Mouse (Mus musculus): ENCODE results near the gene Foxn3. TPM values are rescaled to one million over a fixed set of nuclear protein-coding genes. Genes with fewer than 3 reads are reported as not detected.
A peak's percentile ranks its signal among the peaks of the same experiment; 100 is the strongest.

Gene Foxn3
- total and polyA plus RNA-seq, 3 experiments: 9.7 to 26.8 (median 11.0) TPM

- Histone ChIP-seq H3K36me3 (replicated peaks in 1 of 2; ENCODE audit: control insufficient read depth in 1 of 2, insufficient read depth in 1 of 2, low read length in 1 of 2) (peaks cover 7 to 65% of the 10 kb centered on the region in 2 experiments), H3K4me2 (ENCODE audit: insufficient read depth, low read depth, poor library complexity, severe bottlenecking) (no peak overlapping the region), H3K4me1 (ENCODE audit: control insufficient read depth in 1 of 2, insufficient read depth in 2 of 2) (peaks cover 20 to 57% of the 10 kb centered on the region in 2 experiments), H3K9me3 (replicated peaks; ENCODE audit: low read length) (no peaks in the 10 kb centered on the region), H3K27me3 (replicated peaks) (no peaks in the 10 kb centered on the region), H3K9ac (ENCODE audit: insufficient read depth, low read depth) (no peak overlapping the region), H3K4me3 (replicated peaks in 1 of 3; ENCODE audit: low read depth in 2 of 3, low read length in 2 of 3, poor library complexity in 1 of 3) (no peak overlapping the region), H3K79me2 (replicated peaks; ENCODE audit: control insufficient read depth, extremely low read depth, insufficient read depth, poor library complexity, severe bottlenecking) (no peaks in the 10 kb centered on the region), H3K27ac (ENCODE audit: insufficient read depth, low read depth) (no peak overlapping the region; the same call in 1 of the 2 replicates)
- dilution Hi-C loops (cut with MboI; ENCODE audit: extremely low pct_ligation_motif_present, extremely low pct_unique_long_range_greater_than_20kb, low sequenced_read_pairs) (no loop called here), in situ Hi-C loops (cut with MboI; ENCODE audit: low pct_ligation_motif_present, low pct_unique_long_range_greater_than_20kb, low sequenced_read_pairs) (no loop called here)
- TF ChIP-seq MXI1 (IDR thresholded peaks at IDR 0.05; ENCODE audit: low read depth, low read length) (peak; percentile 40; the same call in 1 of the 2 replicates), EP300 (IDR thresholded peaks at IDR 0.05; ENCODE audit: low read length) (no peak)
- no peak for DNase-seq (ENCODE audit: extremely low read depth)
Measured at GRCm38 (mm10) chr12:99339640-99340325, 223.6 kb downstream of the Foxn3 start.

GRCm38 (mm10) chr12:99338754-99339153, 224.6 kb downstream of the Foxn3 start:
- Histone ChIP-seq H3K9me3 (replicated peaks; ENCODE audit: low read length) (no peaks in the 10 kb centered on the region), H3K27ac (ENCODE audit: insufficient read depth, low read depth) (no peak overlapping the region), H3K79me2 (replicated peaks; ENCODE audit: control insufficient read depth, extremely low read depth, insufficient read depth, poor library complexity, severe bottlenecking) (no peaks in the 10 kb centered on the region), H3K4me1 (ENCODE audit: control insufficient read depth in 1 of 2, insufficient read depth in 2 of 2) (peaks cover 20 to 60% of the 10 kb centered on the region in 2 experiments), H3K36me3 (replicated peaks in 1 of 2; ENCODE audit: control insufficient read depth in 1 of 2, insufficient read depth in 1 of 2, low read length in 1 of 2) (peaks cover 7 to 62% of the 10 kb centered on the region in 2 experiments), H3K4me3 (replicated peaks in 1 of 3; ENCODE audit: low read depth in 2 of 3, low read length in 2 of 3, poor library complexity in 1 of 3) (no peak overlapping the region), H3K4me2 (ENCODE audit: insufficient read depth, low read depth, poor library complexity, severe bottlenecking) (no peak overlapping the region), H3K27me3 (replicated peaks) (no peaks in the 10 kb centered on the region), H3K9ac (ENCODE audit: insufficient read depth, low read depth) (no peak overlapping the region)
- DNase-seq (ENCODE audit: extremely low read depth): no peak
- in situ Hi-C loops (cut with MboI; ENCODE audit: low pct_ligation_motif_present, low pct_unique_long_range_greater_than_20kb, low sequenced_read_pairs): no loop called here
- TF ChIP-seq KAT2A (IDR thresholded peaks at IDR 0.05; ENCODE audit: insufficient replicate concordance, low read length) (no peak), CHD2 (IDR thresholded peaks at IDR 0.05; ENCODE audit: low read length) (no peak)
- dilution Hi-C loops (cut with MboI; ENCODE audit: extremely low pct_ligation_motif_present, extremely low pct_unique_long_range_greater_than_20kb, low sequenced_read_pairs): no loop called here

GRCm38 (mm10) chr12:99337171-99337435, 226.3 kb downstream of the Foxn3 start:
- H3K36me3 ChIP-seq (replicated peaks in 1 of 2; ENCODE audit: control insufficient read depth in 1 of 2, insufficient read depth in 1 of 2, low read length in 1 of 2): peaks cover 14 to 70% of the 10 kb centered on the region in 2 experiments
- in situ Hi-C loops (cut with MboI; ENCODE audit: low pct_ligation_motif_present, low pct_unique_long_range_greater_than_20kb, low sequenced_read_pairs): no loop called here
- no peak overlapping the region for H3K9ac ChIP-seq (ENCODE audit: insufficient read depth, low read depth)
- no peaks in the 10 kb centered on the region for H3K9me3 ChIP-seq (replicated peaks; ENCODE audit: low read length)
- dilution Hi-C loops (cut with MboI; ENCODE audit: extremely low pct_ligation_motif_present, extremely low pct_unique_long_range_greater_than_20kb, low sequenced_read_pairs): no loop called here
- no peak overlapping the region for H3K4me2 ChIP-seq (ENCODE audit: insufficient read depth, low read depth, poor library complexity, severe bottlenecking)
- H3K27ac ChIP-seq (ENCODE audit: insufficient read depth, low read depth): no peak overlapping the region
- peaks cover 20 to 66% of the 10 kb centered on the region in 2 experiments for H3K4me1 ChIP-seq (ENCODE audit: control insufficient read depth in 1 of 2, insufficient read depth in 2 of 2)
- no peaks in the 10 kb centered on the region for H3K79me2 ChIP-seq (replicated peaks; ENCODE audit: control insufficient read depth, extremely low read depth, insufficient read depth, poor library complexity, severe bottlenecking)
- no peak for DNase-seq (ENCODE audit: extremely low read depth)
- H3K4me3 ChIP-seq (replicated peaks in 1 of 3; ENCODE audit: low read depth in 2 of 3, low read length in 2 of 3, poor library complexity in 1 of 3): no peak overlapping the region
- no peaks in the 10 kb centered on the region for H3K27me3 ChIP-seq (replicated peaks)
- TF ChIP-seq PAX5 (IDR thresholded peaks at IDR 0.05; ENCODE audit: low read length) (no peak), HCFC1 (IDR thresholded peaks at IDR 0.05; ENCODE audit: low read depth, low read length) (no peak), RCOR1 (conservative IDR thresholded peaks at IDR 0.05; ENCODE audit: low read depth, low read length) (no peak)

All from CH12.LX (cell line).